Mouse (Mus musculus): ENCODE results near the gene Lsp1. TPM values are rescaled to one million over a fixed set of nuclear protein-coding genes. Genes with fewer than 3 reads are reported as not detected.
A peak's percentile ranks its signal among the peaks of the same experiment; 100 is the strongest.

Lsp1 gene
- polyA plus RNA-seq, 2 experiments: 45.8 to 102 TPM

- Histone ChIP-seq H3K4me2 (replicated peaks; ENCODE audit: low read depth, low read length, severe bottlenecking) (no peak overlapping the region), H3K9me3 (ENCODE audit: control insufficient read depth, low read length) (no peaks in the 10 kb centered on the region), H3K27ac (replicated peaks; ENCODE audit: low read depth, low read length) (no peak overlapping the region), H3K36me3 (ENCODE audit: control insufficient read depth, insufficient read depth, low read length) (no peaks in the 10 kb centered on the region), H3K4me3 (replicated peaks; ENCODE audit: low read length) (no peak overlapping the region), H3K4me1 (ENCODE audit: control insufficient read depth, insufficient read depth, low read length) (peaks cover 41% of the 10 kb centered on the region), H3K27me3 (ENCODE audit: control insufficient read depth, insufficient read depth, low read length) (no peaks in the 10 kb centered on the region), H3K9ac (ENCODE audit: low read depth, low read length, severe bottlenecking) (peak overlapping the region; percentile 12; the same call in 1 of the 2 replicates)
- 75% methylated on average over 13 of the region's 13 CpGs for WGBS
- ATAC-seq (ENCODE audit: low FRiP score, low read depth) (no peak), DNase-seq (ENCODE audit: low spot score) (no peak)
- no peak for TF ChIP-seq POLR2A (IDR thresholded peaks at IDR 0.05; ENCODE audit: borderline replicate concordance, extremely low read depth, insufficient read depth, insufficient read length)
These were observed 16.3 kb downstream of the Lsp1 start for GRCm38 (mm10) chr7:142476795-142477452.

GRCm38 (mm10) chr7:142478001-142478400, 17.4 kb downstream of the Lsp1 start:
- Histone ChIP-seq H3K4me1 (ENCODE audit: control insufficient read depth, insufficient read depth, low read length) (peaks cover 44% of the 10 kb centered on the region), H3K27me3 (ENCODE audit: control insufficient read depth, insufficient read depth, low read length) (no peaks in the 10 kb centered on the region), H3K4me2 (replicated peaks; ENCODE audit: low read depth, low read length, severe bottlenecking) (no peak overlapping the region), H3K9ac (ENCODE audit: low read depth, low read length, severe bottlenecking) (no peak overlapping the region), H3K36me3 (ENCODE audit: control insufficient read depth, insufficient read depth, low read length) (no peaks in the 10 kb centered on the region), H3K4me3 (replicated peaks; ENCODE audit: low read length) (no peak overlapping the region), H3K27ac (replicated peaks; ENCODE audit: low read depth, low read length) (no peak overlapping the region; the same call in 1 of the 2 replicates), H3K9me3 (ENCODE audit: control insufficient read depth, low read length) (no peaks in the 10 kb centered on the region)
- WGBS: 88% methylated on average over 6 of the region's 6 CpGs
- DNase-seq (ENCODE audit: low spot score): no peak
- ATAC-seq (ENCODE audit: low FRiP score, low read depth): no peak
- no peak for TF ChIP-seq POLR2A (IDR thresholded peaks at IDR 0.05; ENCODE audit: borderline replicate concordance, extremely low read depth, insufficient read depth, insufficient read length)

GRCm38 (mm10) chr7:142478574-142478973, 18.0 kb downstream of the Lsp1 start:
- DNase-seq (ENCODE audit: low spot score) (no peak), ATAC-seq (ENCODE audit: low FRiP score, low read depth) (no peak)
- no peak overlapping the region for H3K27ac ChIP-seq (replicated peaks; ENCODE audit: low read depth, low read length)
- H3K4me1 ChIP-seq (ENCODE audit: control insufficient read depth, insufficient read depth, low read length): peaks cover 45% of the 10 kb centered on the region
- no peak overlapping the region for H3K4me3 ChIP-seq (replicated peaks; ENCODE audit: low read length)
- H3K9me3 ChIP-seq (ENCODE audit: control insufficient read depth, low read length): no peaks in the 10 kb centered on the region
- H3K36me3 ChIP-seq (ENCODE audit: control insufficient read depth, insufficient read depth, low read length): no peaks in the 10 kb centered on the region
- H3K9ac ChIP-seq (ENCODE audit: low read depth, low read length, severe bottlenecking): no peak overlapping the region
- no peak overlapping the region for H3K4me2 ChIP-seq (replicated peaks; ENCODE audit: low read depth, low read length, severe bottlenecking)
- WGBS: 86% methylated on average over 2 of the region's 2 CpGs
- TF ChIP-seq POLR2A (IDR thresholded peaks at IDR 0.05; ENCODE audit: borderline replicate concordance, extremely low read depth, insufficient read depth, insufficient read length): no peak
- no peaks in the 10 kb centered on the region for H3K27me3 ChIP-seq (ENCODE audit: control insufficient read depth, insufficient read depth, low read length)

- TF ChIP-seq POLR2A (IDR thresholded peaks at IDR 0.05; ENCODE audit: borderline replicate concordance, extremely low read depth, insufficient read depth, insufficient read length): no peak
- DNase-seq (ENCODE audit: low spot score): no peak
- ATAC-seq (ENCODE audit: low FRiP score, low read depth): no peak
- peak overlapping the region; percentile 41; the same call in 1 of the 2 replicates for H3K27ac ChIP-seq (replicated peaks; ENCODE audit: low read depth, low read length)
- no peak overlapping the region for H3K4me2 ChIP-seq (replicated peaks; ENCODE audit: low read depth, low read length, severe bottlenecking)
- no peaks in the 10 kb centered on the region for H3K36me3 ChIP-seq (ENCODE audit: control insufficient read depth, insufficient read depth, low read length)
- no peak overlapping the region for H3K4me3 ChIP-seq (replicated peaks; ENCODE audit: low read length)
- no peaks in the 10 kb centered on the region for H3K9me3 ChIP-seq (ENCODE audit: control insufficient read depth, low read length)
- no peaks in the 10 kb centered on the region for H3K27me3 ChIP-seq (ENCODE audit: control insufficient read depth, insufficient read depth, low read length)
- H3K9ac ChIP-seq (ENCODE audit: low read depth, low read length, severe bottlenecking): no peak overlapping the region
- peaks cover 47% of the 10 kb centered on the region for H3K4me1 ChIP-seq (ENCODE audit: control insufficient read depth, insufficient read depth, low read length)
These were observed 18.7 kb downstream of the Lsp1 start for GRCm38 (mm10) chr7:142479307-142479706.

GRCm38 (mm10) chr7:142479886-142480285, 19.3 kb downstream of the Lsp1 start:
- Histone ChIP-seq H3K9ac (ENCODE audit: low read depth, low read length, severe bottlenecking) (no peak overlapping the region), H3K27me3 (ENCODE audit: control insufficient read depth, insufficient read depth, low read length) (no peaks in the 10 kb centered on the region), H3K4me3 (replicated peaks; ENCODE audit: low read length) (no peak overlapping the region), H3K4me2 (replicated peaks; ENCODE audit: low read depth, low read length, severe bottlenecking) (no peak overlapping the region), H3K27ac (replicated peaks; ENCODE audit: low read depth, low read length) (no peak overlapping the region), H3K9me3 (ENCODE audit: control insufficient read depth, low read length) (no peaks in the 10 kb centered on the region), H3K36me3 (ENCODE audit: control insufficient read depth, insufficient read depth, low read length) (no peaks in the 10 kb centered on the region), H3K4me1 (ENCODE audit: control insufficient read depth, insufficient read depth, low read length) (peaks cover 48% of the 10 kb centered on the region)
- no peak for DNase-seq (ENCODE audit: low spot score)
- WGBS: 92% methylated on average over 3 of the region's 3 CpGs
- TF ChIP-seq POLR2A (IDR thresholded peaks at IDR 0.05; ENCODE audit: borderline replicate concordance, extremely low read depth, insufficient read depth, insufficient read length): no peak
- no peak for ATAC-seq (ENCODE audit: low FRiP score, low read depth)
